Mouse (Mus musculus) C2C12 (cell line): ENCODE results near the gene Arpc3.

ENCODE experiments used
- CEBPB ChIP-seq: IDR thresholded peaks from one replicate; pipeline ENCODE4 v1.6.1; 2011; ENCODE audit warnings: low read depth, mild to moderate bottlenecking, control low read depth, moderate library complexity
- CTCF ChIP-seq: IDR thresholded peaks from one replicate; pipeline ENCODE4 v1.5.1; 2011; ENCODE audit not compliant: control insufficient read depth, insufficient read depth, insufficient read length
- MAX ChIP-seq: IDR thresholded peaks from one replicate; pipeline ENCODE4 v1.6.1; 2011; ENCODE audit warnings: mild to moderate bottlenecking, control low read depth
- MYOD1 ChIP-seq: IDR thresholded peaks from one replicate; pipeline ENCODE4 v1.6.1; 2011; ENCODE audit warnings: low read depth; ENCODE audit not compliant: control insufficient read depth, insufficient read length
- MYOG ChIP-seq: IDR thresholded peaks from one replicate; pipeline ENCODE4 v1.6.1; 2011; ENCODE audit not compliant: control insufficient read depth, insufficient read length; ENCODE audit errors: extremely low read depth
- USF1 ChIP-seq: IDR thresholded peaks from one replicate; pipeline ENCODE4 v1.6.1; 2011; ENCODE audit warnings: low read depth, mild to moderate bottlenecking, control low read depth, moderate library complexity

GRCm38 (mm10) chr5:122379374-122380155, 12.1 kb upstream of the Arpc3 start:
- TF ChIP-seq CTCF = peak; percentile 90
- no peak for TF ChIP-seq MYOD1
- TF ChIP-seq USF1 = no peak
- TF ChIP-seq CEBPB = no peak
- TF ChIP-seq MYOG = no peak
- TF ChIP-seq MAX = peak; percentile 28
